Mouse (Mus musculus) limb, embryonic 12.5 days (tissue): Measurements from ENCODE around the gene H2-T23. TPM values are rescaled to one million over a fixed set of nuclear protein-coding genes. Genes with fewer than 3 reads are reported as not detected.

Source experiments
- polyA plus RNA-seq: library from polyadenylated mRNA; unstranded; fragments of >200 nt; fragmentation: Nextera tagmentation; extraction: Ambion mirVana; gene quantifications from 2 replicates; pipeline ENCODE4 v1.2.1, GENCODE M21; 2016

Gene H2-T23
- polyA plus RNA-seq, 1 experiment from 2014 or later, result 6.4 TPM

Other genes starting within 250 kb of the H2-T23 start
- 8.7 and 9.9 TPM in 2 replicates for gene Ier3, start 211.2 kb downstream of the H2-T23 start, polyA plus RNA-seq
- 45.8 and 45.9 TPM in 2 replicates for gene Flot1, start 209.6 kb downstream of the H2-T23 start, polyA plus RNA-seq
- gene Tubb5, start 194.5 kb downstream of the H2-T23 start, polyA plus RNA-seq, result 1,183 and 1,215 TPM in 2 replicates
- 16.9 and 19.4 TPM in 2 replicates for gene Mdc1, start 191.3 kb downstream of the H2-T23 start, polyA plus RNA-seq
- gene Nrm, start 171.5 kb downstream of the H2-T23 start, polyA plus RNA-seq, result 51.3 and 52.5 TPM in 2 replicates
- 21.3 and 24.0 TPM in 2 replicates for gene Ppp1r18, start 167.3 kb downstream of the H2-T23 start, polyA plus RNA-seq
- gene Dhx16, start 153.0 kb downstream of the H2-T23 start, polyA plus RNA-seq, result 56.9 and 64.3 TPM in 2 replicates
- 18.6 and 24.8 TPM in 2 replicates for gene 2310061I04Rik, start 135.4 kb downstream of the H2-T23 start, polyA plus RNA-seq
- gene Atat1, start 122.8 kb downstream of the H2-T23 start, polyA plus RNA-seq, result 139 and 143 TPM in 2 replicates
- 61.2 and 66.8 TPM in 2 replicates for gene Mrps18b, start 116.5 kb downstream of the H2-T23 start, polyA plus RNA-seq
- gene Ppp1r10, start 116.4 kb downstream of the H2-T23 start, polyA plus RNA-seq, result 50.4 and 50.7 TPM in 2 replicates
- 102 and 107 TPM in 2 replicates for gene Abcf1, start 63.1 kb downstream of the H2-T23 start, polyA plus RNA-seq
- gene Gnl1, start 53.0 kb downstream of the H2-T23 start, polyA plus RNA-seq, result 59.2 and 59.7 TPM in 2 replicates
- 39.0 and 46.2 TPM in 2 replicates for gene Prr3, start 52.6 kb downstream of the H2-T23 start, polyA plus RNA-seq
- 3.0 and 3.2 TPM in 2 replicates for gene H2-T24, start 12.3 kb downstream of the H2-T23 start, polyA plus RNA-seq
- 14.0 and 15.4 TPM in 2 replicates for gene H2-T22, start 9.9 kb upstream of the H2-T23 start, polyA plus RNA-seq
- gene Gm6034, start 10.1 kb upstream of the H2-T23 start, polyA plus RNA-seq, result not detected in 2 replicates
- not detected in 2 replicates for gene Gm11127, start 25.5 kb upstream of the H2-T23 start, polyA plus RNA-seq
- not detected in 2 replicates for gene Gm19684, start 88.8 kb upstream of the H2-T23 start, polyA plus RNA-seq
- gene Gm7030, start 96.6 kb upstream of the H2-T23 start, polyA plus RNA-seq, result not detected in 2 replicates
- gene Gm8909, start 135.7 kb upstream of the H2-T23 start, polyA plus RNA-seq, result not detected in 2 replicates
- not detected in 2 replicates for gene H2-T3, start 157.4 kb upstream of the H2-T23 start, polyA plus RNA-seq
- 95.8 and 107 TPM in 2 replicates for gene Rpp21, start 225.2 kb upstream of the H2-T23 start, polyA plus RNA-seq
- 23.5 and 23.6 TPM in 2 replicates for gene Trim39, start 239.4 kb upstream of the H2-T23 start, polyA plus RNA-seq